Mouse (Mus musculus): ENCODE results near the gene Smg6.

- no peak for TF ChIP-seq CTCF (IDR thresholded peaks at IDR 0.05; ENCODE audit: insufficient read depth, low read length)
- no peak for TF ChIP-seq POLR2A (IDR thresholded peaks at IDR 0.05; ENCODE audit: borderline replicate concordance, extremely low read depth, low read depth, low read length)
These were observed 230.8 kb downstream of the Smg6 start for GRCm38 (mm10) chr11:75156416-75156815.

All from lung, adult 2 months (tissue).